Mouse (Mus musculus): ENCODE results near the gene Cdcp1. TPM values are rescaled to one million over a fixed set of nuclear protein-coding genes. Genes with fewer than 3 reads are reported as not detected.

Gene Cdcp1
- polyA plus RNA-seq, 1 experiment from 2014 or later = 14.1 TPM

Other genes with a start within 250 kb of the Cdcp1 start
- gene Tmem42, start 194.7 kb downstream of the Cdcp1 start, polyA plus RNA-seq (2015; fragmentation: Nextera tagmentation; extraction: Ambion mirVana) = 26.0 and 27.3 TPM in 2 replicates
- gene Tgm4, start 181.3 kb downstream of the Cdcp1 start, polyA plus RNA-seq (2015; fragmentation: Nextera tagmentation; extraction: Ambion mirVana) = 0.42 and 0.47 TPM in 2 replicates
- gene Zdhhc3, start 102.8 kb downstream of the Cdcp1 start, polyA plus RNA-seq (2015; fragmentation: Nextera tagmentation; extraction: Ambion mirVana) = 74.8 and 78.9 TPM in 2 replicates
- gene Exosc7, start 102.8 kb downstream of the Cdcp1 start, polyA plus RNA-seq (2015; fragmentation: Nextera tagmentation; extraction: Ambion mirVana) = 98.0 and 105 TPM in 2 replicates
- gene Clec3b, start 65.1 kb downstream of the Cdcp1 start, polyA plus RNA-seq (2015; fragmentation: Nextera tagmentation; extraction: Ambion mirVana) = 5.4 and 5.6 TPM in 2 replicates
- gene Tmem158, start 44.7 kb upstream of the Cdcp1 start, polyA plus RNA-seq (2015; fragmentation: Nextera tagmentation; extraction: Ambion mirVana) = 17.0 and 18.8 TPM in 2 replicates
- gene Lars2, start 150.9 kb upstream of the Cdcp1 start, polyA plus RNA-seq (2015; fragmentation: Nextera tagmentation; extraction: Ambion mirVana) = 894 and 1,260 TPM in 2 replicates